Mouse (Mus musculus) NIH3T3 (cell line): ENCODE results near the gene Ccdc153.

Experiments used
- DNase-seq: peaks from one replicate; pipeline ENCODE4 v3.0.0-alpha.2; 2012; ENCODE audit warnings: low read depth

Ccdc153 gene

DNA sequence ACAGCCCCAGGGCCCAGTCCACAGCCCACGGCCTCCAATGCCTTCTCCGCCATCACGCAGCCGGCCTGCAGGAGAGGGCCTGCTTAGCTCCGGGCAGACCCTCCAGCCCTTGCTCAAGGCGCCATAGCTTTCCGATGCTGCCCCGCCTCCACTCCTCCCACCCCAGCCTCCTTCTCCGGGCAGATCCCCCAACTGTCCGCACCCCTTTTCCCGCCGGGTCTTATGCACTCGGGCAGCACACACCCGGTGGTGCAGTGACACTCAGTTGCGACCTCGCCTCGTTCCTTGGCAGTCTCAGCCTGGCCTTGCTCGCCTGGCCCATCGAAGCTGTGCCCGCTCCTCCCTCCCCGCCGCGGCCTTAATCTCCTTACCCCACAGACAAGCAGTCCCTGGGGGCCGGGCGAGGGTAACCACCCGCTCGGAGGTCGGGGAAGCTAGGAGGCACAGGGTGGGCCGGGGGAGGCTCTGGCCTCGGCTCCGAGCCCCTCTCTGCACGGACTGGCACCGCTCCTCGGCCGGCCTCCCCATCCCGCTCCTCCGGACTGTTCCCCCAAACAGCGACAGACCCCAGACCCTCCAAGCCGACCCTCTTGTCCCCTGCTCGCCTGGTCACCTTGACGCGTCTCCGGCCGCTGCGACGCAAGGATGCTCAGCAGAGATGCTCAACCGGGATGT is 47.1 kb downstream of the Ccdc153 start:
- DNase-seq: no peak

- no peak for DNase-seq
These were observed 47.8 kb downstream of the Ccdc153 start, which contains the start of gene Abcg4 for GRCm38 (mm10) chr9:44288076-44288958. Abcg4 (minus strand) TSS chr9:44288615.

- DNase-seq: no peak
These were observed 48.4 kb downstream of the Ccdc153 start for GRCm38 (mm10) chr9:44288959-44289291.

DNA sequence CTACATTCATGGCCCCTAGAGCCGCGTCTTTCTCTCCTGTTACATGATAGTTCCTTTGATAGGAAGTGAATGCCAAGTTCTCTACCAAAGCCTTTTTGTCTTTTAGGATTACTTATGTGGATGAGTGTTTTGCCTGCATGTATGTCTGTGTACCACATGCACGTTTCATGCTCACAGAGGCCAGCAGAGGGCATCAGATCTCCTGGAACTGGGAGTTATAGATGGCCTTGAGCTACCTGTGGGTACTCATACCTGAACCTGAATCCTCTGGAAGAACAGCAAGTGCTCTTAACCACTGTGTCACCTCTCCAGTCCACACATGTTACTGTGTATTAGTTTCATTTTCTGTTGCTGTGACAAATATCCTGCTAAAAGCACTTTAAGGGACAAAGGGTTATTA is 52.0 kb downstream of the Ccdc153 start:
- DNase-seq: peak; percentile 53
